Mouse (Mus musculus): ENCODE data around the gene Retsat. TPM values are rescaled to one million over a fixed set of nuclear protein-coding genes. Genes with fewer than 3 reads are reported as not detected.

Retsat gene
- polyA plus RNA-seq, 1 experiment from 2014 or later, result 15.3 TPM

DNA sequence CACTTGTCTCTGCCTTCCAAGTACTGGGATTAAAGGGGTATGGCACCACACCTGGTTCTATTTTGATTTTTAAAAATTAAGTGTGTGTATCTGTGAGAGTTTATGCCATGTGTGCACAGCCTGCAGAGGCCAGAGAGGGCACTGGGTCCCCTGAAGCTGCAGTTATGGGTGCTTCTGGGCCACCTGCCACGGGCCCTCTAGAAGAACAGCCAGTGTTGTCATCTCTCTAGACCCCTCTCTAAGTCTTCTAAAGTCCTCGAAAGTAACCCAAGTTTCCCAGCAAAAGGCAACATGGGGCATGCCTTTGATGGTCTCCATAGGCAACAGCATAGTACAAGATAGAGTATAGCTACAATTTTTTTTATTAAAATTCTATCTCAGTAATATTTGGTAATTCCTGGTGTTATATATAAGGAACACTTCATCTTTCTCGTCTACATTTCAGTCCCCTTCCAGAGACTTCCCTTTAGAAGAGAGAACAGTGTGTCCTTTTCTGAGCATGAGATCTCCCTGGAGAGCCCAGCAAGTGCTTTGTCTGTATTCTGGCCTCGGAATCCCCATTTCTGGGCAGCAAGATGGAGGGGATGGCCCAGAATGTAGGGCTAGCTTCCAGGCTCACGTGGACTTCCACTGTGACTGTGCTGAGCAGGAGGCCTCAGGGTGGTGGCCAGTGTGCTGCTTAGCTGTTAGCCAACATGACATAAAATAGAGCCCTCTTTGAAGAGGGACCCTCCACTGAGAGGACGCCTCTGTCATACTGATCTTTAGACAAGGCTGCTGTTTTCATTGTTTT, 5.1 kb upstream of the Retsat start:
- no peaks in the 10 kb centered on the region for H3K27me3 ChIP-seq (replicated peaks)
- no peak overlapping the region for H3K4me3 ChIP-seq
- H3K9me3 ChIP-seq (replicated peaks), result no peaks in the 10 kb centered on the region
- 70% methylated on average over 6 of the region's 6 CpGs for whole genome bisulfite sequencing (ENCODE audit: insufficient replicate concordance)
- 0 out of 2 replicates have a peak, but pooled peaks cover 4% of the 10 kb centered on the region for H3K36me3 ChIP-seq
- H3K4me2 ChIP-seq, result no peak overlapping the region
- H3K27ac ChIP-seq, result no peak overlapping the region
- H3K4me1 ChIP-seq, result peaks cover 12% of the 10 kb centered on the region
- no peak for ATAC-seq
- no peak overlapping the region for H3K9ac ChIP-seq

DNA sequence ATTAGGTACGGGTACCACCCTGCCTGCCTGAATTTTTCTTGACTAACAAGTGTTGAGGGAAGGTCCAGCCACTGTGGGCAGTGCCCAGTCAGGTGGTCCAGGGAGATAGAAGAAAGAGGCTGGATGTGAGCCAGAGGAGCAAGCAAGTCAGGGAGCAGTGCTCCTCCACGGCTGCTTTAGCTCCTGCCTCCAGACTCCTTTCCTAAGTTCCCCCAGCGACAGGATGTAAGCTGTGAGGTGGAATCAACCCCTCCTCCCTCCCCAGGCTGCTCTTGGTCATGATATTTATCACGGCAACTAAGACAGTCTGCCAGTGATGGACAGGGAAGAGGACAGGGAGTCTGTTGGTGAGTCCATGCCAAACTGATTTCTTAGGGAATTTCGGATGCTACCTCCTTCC, 4.4 kb upstream of the Retsat start:
- H3K9ac ChIP-seq, result no peak overlapping the region
- WGBS (ENCODE audit: insufficient replicate concordance), result 58% methylated on average over 5 of the region's 5 CpGs
- no peak for ATAC-seq

DNA sequence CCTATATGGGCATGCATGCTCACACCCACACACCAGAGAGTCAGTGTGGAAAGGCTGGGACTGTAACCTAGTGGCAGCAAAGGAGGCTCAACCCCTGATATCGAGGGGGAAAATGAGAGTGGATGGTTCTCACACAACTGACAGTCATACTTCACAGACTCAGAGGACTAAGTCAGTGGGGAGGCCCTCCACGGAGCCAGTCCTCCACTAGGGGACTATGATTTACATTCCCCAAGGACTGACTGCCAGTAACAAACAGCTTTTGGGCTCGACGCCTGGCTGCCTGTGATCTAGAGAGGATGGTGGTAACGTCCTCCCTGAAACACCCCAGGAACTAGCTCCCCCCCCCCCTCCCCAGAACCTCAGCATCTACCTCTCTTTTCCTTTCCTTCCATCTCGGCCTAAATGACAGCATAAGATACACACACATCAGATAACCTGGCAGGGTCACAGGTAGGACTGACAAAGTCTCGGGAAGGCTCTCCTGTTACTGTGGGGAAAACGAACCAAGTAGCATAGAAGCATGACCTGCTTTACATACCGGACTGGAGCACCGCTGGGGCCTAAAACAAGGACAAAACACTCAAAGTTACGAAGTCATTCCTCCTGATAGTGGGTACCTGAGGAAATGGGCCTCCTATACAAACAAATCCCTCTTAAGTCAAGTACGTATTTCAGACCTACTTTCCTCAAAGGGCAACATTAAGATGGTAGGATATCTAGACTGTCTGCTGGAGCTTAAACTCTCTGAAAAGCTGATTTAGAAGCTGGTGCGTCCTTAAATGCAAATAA, 996 bp upstream of the Retsat start:
- 59% methylated on average over 13 of the region's 13 CpGs for WGBS (ENCODE audit: insufficient replicate concordance)
- peak overlapping the region; percentile 47 for H3K27ac ChIP-seq
- ATAC-seq, result no peak
- H3K36me3 ChIP-seq, result 0 out of 2 replicates have a peak, but pooled peaks cover 4% of the 10 kb centered on the region
- H3K9me3 ChIP-seq (replicated peaks), result no peaks in the 10 kb centered on the region
- H3K27me3 ChIP-seq (replicated peaks), result no peaks in the 10 kb centered on the region
- H3K4me3 ChIP-seq, result peak overlapping the region; percentile 66
- peaks cover 24% of the 10 kb centered on the region for H3K4me1 ChIP-seq
- H3K9ac ChIP-seq, result peak overlapping the region; percentile 76
- peak overlapping the region; percentile 82 for H3K4me2 ChIP-seq

More for the DNA sequence above, 4.4 kb upstream of the Retsat start:
- H3K27ac ChIP-seq, result no peak overlapping the region
- H3K4me3 ChIP-seq, result no peak overlapping the region
- H3K27me3 ChIP-seq (replicated peaks), result no peaks in the 10 kb centered on the region
- H3K36me3 ChIP-seq, result 0 out of 2 replicates have a peak, but pooled peaks cover 4% of the 10 kb centered on the region
- no peak overlapping the region for H3K4me2 ChIP-seq
- no peaks in the 10 kb centered on the region for H3K9me3 ChIP-seq (replicated peaks)
- peaks cover 16% of the 10 kb centered on the region for H3K4me1 ChIP-seq

DNA sequence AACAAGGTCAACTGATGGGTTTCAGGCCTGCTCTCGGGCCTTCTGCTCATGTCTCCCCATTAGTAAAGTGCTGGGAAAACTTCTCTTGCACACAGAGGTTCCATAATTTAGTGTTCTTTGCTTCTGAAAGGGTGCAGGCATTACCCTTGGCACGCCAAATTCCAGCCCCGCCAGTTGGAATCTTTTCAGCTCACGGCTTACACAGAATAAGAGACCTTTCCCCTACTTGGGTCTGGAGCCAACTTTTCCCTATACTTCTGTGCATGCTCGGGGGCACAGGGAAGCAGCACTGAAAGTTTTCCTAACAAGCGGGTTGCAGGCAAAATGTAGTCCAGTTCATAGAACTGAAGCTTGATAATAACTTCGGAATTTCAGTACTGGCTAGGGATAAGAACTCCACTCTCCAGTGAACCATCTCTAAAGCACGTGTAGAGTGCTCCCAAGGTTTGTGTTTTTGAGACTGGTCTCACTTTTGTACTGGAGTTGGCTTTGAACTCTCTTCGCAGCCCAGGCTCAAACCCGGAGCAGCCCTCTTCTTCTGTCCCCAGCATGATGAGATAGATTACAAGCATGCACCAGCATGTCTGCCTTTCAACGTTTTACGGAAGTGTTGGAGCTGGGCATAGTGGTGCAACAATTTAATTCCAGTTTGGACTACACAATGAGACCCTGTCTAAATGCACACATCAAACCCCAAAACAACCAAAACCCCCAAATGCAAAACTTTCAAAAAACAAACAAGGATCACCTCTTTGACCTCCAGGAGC, 699 bp downstream of the Retsat start:
- Histone ChIP-seq H3K4me2 (peak overlapping the region; percentile 82), H3K9me3 (replicated peaks) (no peaks in the 10 kb centered on the region), H3K4me1 (peaks cover 24% of the 10 kb centered on the region), H3K27ac (peak overlapping the region; percentile 59), H3K4me3 (peak overlapping the region; percentile 66), H3K9ac (peak overlapping the region; percentile 76), H3K36me3 (peaks cover 8% of the 10 kb centered on the region), H3K27me3 (replicated peaks) (no peaks in the 10 kb centered on the region)
- WGBS (ENCODE audit: insufficient replicate concordance), result 30% methylated on average over 12 of the region's 12 CpGs
- peak; percentile 2; the same call in 1 of the 2 replicates for ATAC-seq

DNA sequence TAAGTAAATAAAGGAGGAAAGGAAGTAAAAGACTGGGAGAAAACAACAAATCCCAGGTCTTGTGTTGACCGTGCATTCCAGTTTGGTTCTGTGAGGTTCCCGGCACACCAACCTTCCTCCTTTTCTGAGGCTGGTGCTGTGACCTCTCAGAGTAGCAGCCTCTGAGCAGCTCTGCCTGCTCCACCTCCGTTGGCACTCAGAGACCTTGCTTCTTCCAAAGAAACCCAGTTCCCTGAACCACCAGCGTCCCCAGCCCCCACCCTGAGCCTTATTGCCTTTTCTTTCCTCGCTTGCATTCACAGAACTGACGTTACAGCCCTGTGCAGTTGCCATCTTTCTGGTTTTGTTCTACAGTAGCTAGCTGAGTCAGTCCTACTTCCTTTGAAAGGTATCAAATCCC, 1.9 kb downstream of the Retsat start:
- Histone ChIP-seq H3K27ac (no peak overlapping the region), H3K9ac (no peak overlapping the region), H3K9me3 (replicated peaks) (no peaks in the 10 kb centered on the region), H3K4me1 (peaks cover 24% of the 10 kb centered on the region), H3K36me3 (peaks cover 17% of the 10 kb centered on the region), H3K4me3 (no peak overlapping the region), H3K4me2 (no peak overlapping the region), H3K27me3 (replicated peaks) (no peaks in the 10 kb centered on the region)
- 72% methylated on average over 6 of the region's 6 CpGs for WGBS (ENCODE audit: insufficient replicate concordance)
- no peak for ATAC-seq

DNA sequence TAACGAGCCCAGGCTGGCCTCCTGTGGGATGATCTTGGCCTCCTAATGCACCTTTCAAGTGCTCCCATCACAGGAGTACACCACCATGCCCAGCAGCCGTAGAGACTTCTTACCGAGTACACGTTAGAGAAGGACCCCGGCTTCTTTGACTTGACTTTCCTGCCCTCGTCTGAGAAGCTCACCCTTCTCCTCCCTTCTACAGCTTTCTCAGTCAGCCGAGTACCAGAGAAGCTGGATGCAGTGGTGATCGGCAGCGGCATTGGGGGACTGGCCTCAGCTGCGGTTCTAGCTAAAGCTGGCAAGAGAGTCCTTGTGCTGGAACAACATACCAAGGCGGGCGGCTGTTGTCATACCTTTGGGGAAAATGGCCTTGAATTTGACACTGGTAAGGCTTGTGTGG, 2.5 kb downstream of the Retsat start:
- no peak overlapping the region for H3K4me3 ChIP-seq
- peaks cover 24% of the 10 kb centered on the region for H3K4me1 ChIP-seq
- no peak overlapping the region for H3K27ac ChIP-seq
- ATAC-seq, result no peak
- H3K27me3 ChIP-seq (replicated peaks), result no peaks in the 10 kb centered on the region
- no peak overlapping the region for H3K9ac ChIP-seq
- no peaks in the 10 kb centered on the region for H3K9me3 ChIP-seq (replicated peaks)
- WGBS (ENCODE audit: insufficient replicate concordance), result 83% methylated on average over 12 of the region's 12 CpGs
- H3K4me2 ChIP-seq, result no peak overlapping the region
- H3K36me3 ChIP-seq, result peaks cover 22% of the 10 kb centered on the region

DNA sequence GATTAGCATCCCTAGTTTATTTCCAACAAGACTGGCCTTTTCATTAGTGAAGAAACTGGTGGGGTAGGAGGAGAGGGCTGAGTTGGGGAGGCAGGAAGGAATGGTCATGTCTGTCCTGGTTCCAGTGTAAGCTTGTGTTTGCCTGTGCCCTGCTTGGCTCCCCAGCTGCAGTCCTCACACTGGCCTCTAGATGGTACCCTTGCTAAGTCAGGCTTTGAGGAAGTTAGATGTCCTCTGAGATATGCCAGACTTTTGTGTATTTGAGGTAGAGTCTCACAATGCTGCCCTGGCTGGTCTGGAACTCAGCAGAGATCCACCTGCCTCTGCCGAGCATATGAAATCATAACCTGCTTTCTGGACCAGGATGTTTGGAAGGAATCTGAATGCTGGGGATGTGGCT, 3.5 kb downstream of the Retsat start:
- H3K4me1 ChIP-seq, result peaks cover 24% of the 10 kb centered on the region
- H3K4me3 ChIP-seq, result no peak overlapping the region
- peaks cover 32% of the 10 kb centered on the region for H3K36me3 ChIP-seq
- 35% methylated on average over 1 of the region's 1 CpGs for WGBS (ENCODE audit: insufficient replicate concordance)
- H3K4me2 ChIP-seq, result no peak overlapping the region
- ATAC-seq, result no peak
- H3K9ac ChIP-seq, result no peak overlapping the region
- H3K27me3 ChIP-seq (replicated peaks), result no peaks in the 10 kb centered on the region
- H3K9me3 ChIP-seq (replicated peaks), result no peaks in the 10 kb centered on the region
- H3K27ac ChIP-seq, result no peak overlapping the region

DNA sequence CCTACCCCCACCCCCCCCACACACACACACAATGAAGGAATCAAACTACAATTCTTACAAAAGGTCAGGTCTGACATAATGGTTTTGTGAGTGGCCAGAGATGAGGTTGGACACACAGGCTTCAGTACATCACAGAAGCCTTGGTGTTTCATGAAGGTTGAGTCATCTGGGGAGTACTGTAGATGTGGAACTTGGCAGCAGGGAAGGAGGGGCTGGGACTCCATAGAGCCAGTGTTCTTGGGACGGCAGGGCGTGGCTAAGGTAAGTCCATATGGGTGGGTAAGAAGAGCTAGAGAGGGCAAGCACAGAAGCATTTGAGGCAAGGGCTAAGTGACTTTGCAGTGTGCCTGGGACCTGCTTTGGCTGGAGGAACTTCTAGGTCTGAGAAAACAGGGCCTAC, 5.8 kb downstream of the Retsat start:
- 71% methylated on average over 2 of the region's 2 CpGs for WGBS (ENCODE audit: insufficient replicate concordance)
- Histone ChIP-seq H3K27ac (no peak overlapping the region), H3K9me3 (replicated peaks) (no peaks in the 10 kb centered on the region), H3K9ac (no peak overlapping the region), H3K27me3 (replicated peaks) (no peaks in the 10 kb centered on the region), H3K4me3 (no peak overlapping the region), H3K4me2 (no peak overlapping the region), H3K36me3 (peaks cover 48% of the 10 kb centered on the region), H3K4me1 (peaks cover 7% of the 10 kb centered on the region)
- ATAC-seq, result no peak

DNA sequence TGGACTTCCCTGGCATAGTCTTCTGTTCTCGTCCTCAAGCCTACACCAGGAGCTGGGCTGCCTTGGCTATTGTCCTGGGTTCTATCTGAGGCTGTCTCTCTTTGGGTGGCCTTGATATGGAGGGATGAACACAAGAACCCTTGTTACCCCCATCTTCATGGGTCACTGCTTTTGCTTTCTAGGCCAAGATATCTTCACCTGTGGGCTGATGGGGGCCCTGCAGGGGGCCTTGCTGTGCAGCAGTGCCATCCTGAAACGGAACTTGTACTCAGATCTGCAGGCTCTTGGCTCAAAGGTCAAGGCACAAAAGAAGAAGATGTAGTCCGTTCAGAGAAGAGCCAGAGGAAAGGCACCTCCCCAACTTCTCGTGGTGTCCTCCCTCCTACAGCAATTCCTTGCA, 8.8 kb downstream of the Retsat start:
- H3K27ac ChIP-seq, result no peak overlapping the region
- no peak overlapping the region for H3K4me3 ChIP-seq
- H3K4me1 ChIP-seq, result 0 out of 2 replicates have a peak, but pooled peaks cover 6% of the 10 kb centered on the region
- H3K9ac ChIP-seq, result no peak overlapping the region
- H3K9me3 ChIP-seq (replicated peaks), result no peaks in the 10 kb centered on the region
- no peaks in the 10 kb centered on the region for H3K27me3 ChIP-seq (replicated peaks)
- H3K36me3 ChIP-seq, result peaks cover 78% of the 10 kb centered on the region
- ATAC-seq, result no peak
- WGBS (ENCODE audit: insufficient replicate concordance), result 70% methylated on average over 4 of the region's 4 CpGs
- H3K4me2 ChIP-seq, result no peak overlapping the region

DNA sequence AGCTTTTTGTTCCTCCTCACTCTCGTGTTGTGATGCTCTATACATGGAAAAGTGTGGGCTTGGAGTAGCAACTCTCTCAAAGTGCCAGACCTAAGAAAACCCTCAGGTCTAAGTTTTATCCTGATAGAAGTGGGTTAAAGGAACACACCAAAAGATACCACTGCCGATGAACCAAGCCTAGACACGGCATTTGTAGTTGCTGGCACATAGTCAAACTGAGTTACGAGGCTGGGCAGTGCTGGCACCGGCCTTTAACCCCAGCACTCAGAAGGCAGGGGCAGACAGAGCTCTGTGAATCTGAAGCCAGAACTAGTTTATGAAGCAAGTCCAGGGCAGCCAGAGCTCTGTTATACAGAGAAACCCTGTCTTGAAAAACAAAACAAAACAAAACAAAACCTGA, 9.4 kb downstream of the Retsat start:
- Histone ChIP-seq H3K4me2 (no peak overlapping the region), H3K9ac (no peak overlapping the region), H3K9me3 (replicated peaks) (no peaks in the 10 kb centered on the region), H3K27ac (no peak overlapping the region), H3K4me3 (no peak overlapping the region), H3K36me3 (peaks cover 79% of the 10 kb centered on the region), H3K4me1 (0 out of 2 replicates have a peak, but pooled peaks cover 6% of the 10 kb centered on the region), H3K27me3 (replicated peaks) (no peaks in the 10 kb centered on the region)
- ATAC-seq, result no peak
- WGBS (ENCODE audit: insufficient replicate concordance), result 80% methylated on average over 5 of the region's 5 CpGs

DNA sequence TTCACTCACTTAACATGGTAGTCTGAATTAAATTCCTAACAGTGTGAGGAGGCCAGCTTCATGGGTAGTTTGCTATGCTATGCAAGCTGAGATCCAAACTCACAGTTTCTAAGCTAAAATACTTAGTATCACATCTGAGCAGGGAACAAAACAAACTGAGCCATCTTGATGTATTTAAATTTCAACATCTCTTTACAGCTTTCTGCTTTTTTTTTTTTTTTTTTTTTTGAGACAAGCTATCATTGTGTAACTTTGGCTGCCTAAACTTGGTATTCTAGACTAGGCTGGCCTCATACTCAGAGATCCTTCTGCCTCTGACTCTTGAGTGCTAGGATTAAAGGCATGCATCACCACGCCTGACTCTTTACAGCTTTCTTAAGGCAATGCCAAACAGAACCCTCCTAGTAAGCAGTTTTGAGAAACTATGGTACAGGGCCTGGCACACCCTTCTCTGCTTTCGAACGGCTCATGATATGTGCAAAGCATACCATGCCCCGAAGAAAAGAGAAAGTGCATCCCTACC, 10.4 kb downstream of the Retsat start:
- Histone ChIP-seq H3K9me3 (replicated peaks) (no peaks in the 10 kb centered on the region), H3K36me3 (peaks cover 88% of the 10 kb centered on the region), H3K4me1 (peaks cover 12% of the 10 kb centered on the region; the same call in 1 of the 2 replicates), H3K27ac (no peak overlapping the region), H3K4me3 (no peak overlapping the region), H3K27me3 (replicated peaks) (no peaks in the 10 kb centered on the region), H3K4me2 (no peak overlapping the region), H3K9ac (no peak overlapping the region)
- 85% methylated on average over 4 of the region's 4 CpGs for WGBS (ENCODE audit: insufficient replicate concordance)
- no peak for ATAC-seq
